Mouse (Mus musculus): Measurements from ENCODE around the gene 1500011B03Rik. TPM values are rescaled to one million over a fixed set of nuclear protein-coding genes. Genes with fewer than 3 reads are reported as not detected.

1500011B03Rik gene
- polyA plus RNA-seq, 1 experiment, result 11.0 TPM

DNA sequence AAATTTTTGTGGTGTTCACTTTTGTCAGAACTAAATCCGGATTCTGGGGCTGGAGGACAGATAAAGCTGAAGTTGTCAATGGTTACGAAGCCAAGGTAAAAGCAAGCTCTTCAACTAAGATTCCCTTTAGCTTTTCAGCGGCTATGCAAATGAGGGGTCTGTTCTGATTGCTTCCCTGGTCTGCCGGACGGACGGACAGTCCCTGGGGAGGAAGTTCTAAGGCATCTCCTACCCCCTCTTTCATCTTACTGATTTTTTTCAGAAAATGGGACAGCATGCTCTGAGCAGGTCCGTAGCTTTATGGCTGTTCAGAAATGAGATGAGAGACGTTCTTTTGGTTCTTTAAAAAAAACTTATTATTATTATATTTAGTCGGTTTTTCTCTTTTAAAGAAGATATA lies 27.6 kb downstream of the 1500011B03Rik start:
- TF ChIP-seq POLR2A (IDR thresholded peaks at IDR 0.05; ENCODE audit: low read depth, low read length) (no peak), CTCF (IDR thresholded peaks at IDR 0.05; ENCODE audit: extremely low read depth, insufficient read length, insufficient replicate concordance, low read depth, low read length) (no peak)
- Histone ChIP-seq H3K27me3 (ENCODE audit: control insufficient read depth, insufficient read depth, low read length) (no peaks in the 10 kb centered on the region), H3K36me3 (ENCODE audit: control insufficient read depth, insufficient read depth, low read length) (peaks cover 87% of the 10 kb centered on the region)

DNA sequence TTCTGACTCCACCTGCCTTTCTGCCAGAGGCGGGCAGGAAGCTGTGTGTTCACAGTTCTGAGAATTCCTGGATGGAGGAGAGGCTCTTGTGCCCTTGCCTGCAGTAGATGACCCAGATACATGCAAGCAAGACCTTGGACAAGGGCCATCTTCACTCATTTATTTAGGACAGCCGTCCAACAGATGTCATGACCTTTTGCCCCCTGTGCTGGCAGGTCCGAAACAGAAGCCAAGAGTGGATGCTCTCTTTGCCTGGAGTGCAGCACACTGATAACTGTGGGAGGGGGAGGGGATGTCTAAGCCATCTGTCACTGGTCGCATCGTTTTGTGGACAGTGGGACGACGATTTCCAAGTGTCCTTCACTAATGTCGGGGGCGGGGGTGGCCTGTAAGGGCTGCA lies 28.0 kb downstream of the 1500011B03Rik start:
- WGBS, result 85% methylated on average over 9 of the region's 9 CpGs
- H3K4me3 ChIP-seq (ENCODE audit: low read depth, low read length), result no peak overlapping the region
- no peaks in the 10 kb centered on the region for H3K27me3 ChIP-seq (ENCODE audit: control insufficient read depth, insufficient read depth, low read length)
- TF ChIP-seq CTCF (IDR thresholded peaks at IDR 0.05; ENCODE audit: extremely low read depth, insufficient read length, insufficient replicate concordance, low read depth, low read length), result no peak
- TF ChIP-seq POLR2A (IDR thresholded peaks at IDR 0.05; ENCODE audit: low read depth, low read length), result no peak
- H3K36me3 ChIP-seq (ENCODE audit: control insufficient read depth, insufficient read depth, low read length), result peaks cover 87% of the 10 kb centered on the region
- no peak overlapping the region for H3K27ac ChIP-seq (ENCODE audit: insufficient read depth, low read depth, low read length)
- H3K4me1 ChIP-seq (ENCODE audit: control insufficient read depth, insufficient read depth, insufficient read length, low read length), result no peaks in the 10 kb centered on the region; the same call in 1 of the 2 replicates

More for the DNA sequence above, 27.6 kb downstream of the 1500011B03Rik start:
- no peak overlapping the region for H3K4me3 ChIP-seq (ENCODE audit: low read depth, low read length)
- no peaks in the 10 kb centered on the region; the same call in 1 of the 2 replicates for H3K4me1 ChIP-seq (ENCODE audit: control insufficient read depth, insufficient read depth, insufficient read length, low read length)
- WGBS, result 92% methylated on average over 9 of the region's 9 CpGs
- no peak overlapping the region for H3K27ac ChIP-seq (ENCODE audit: insufficient read depth, low read depth, low read length)

DNA sequence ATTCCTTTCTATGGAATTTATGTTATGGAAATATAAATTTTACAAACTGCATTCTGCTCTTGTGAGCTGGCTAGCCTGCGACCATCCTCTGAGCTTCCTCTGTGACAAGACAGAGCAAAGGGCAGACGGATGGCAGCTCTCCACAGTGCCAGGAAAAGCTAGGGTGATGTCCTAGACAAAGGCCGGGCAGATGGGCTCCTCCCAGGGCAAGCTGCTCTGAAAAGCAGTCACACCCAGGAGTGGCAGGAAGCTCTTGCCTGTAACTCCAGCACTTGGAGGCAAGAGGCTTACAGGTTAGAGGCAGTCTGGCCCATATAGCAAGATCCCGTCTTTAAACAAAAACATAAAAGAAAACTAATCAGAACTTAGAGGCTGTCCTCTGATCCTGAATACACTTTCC lies 28.7 kb downstream of the 1500011B03Rik start:
- WGBS, result 79% methylated on average over 4 of the region's 4 CpGs
- TF ChIP-seq CTCF (IDR thresholded peaks at IDR 0.05; ENCODE audit: extremely low read depth, insufficient read length, insufficient replicate concordance, low read depth, low read length), result no peak
- TF ChIP-seq POLR2A (IDR thresholded peaks at IDR 0.05; ENCODE audit: low read depth, low read length), result no peak
- H3K36me3 ChIP-seq (ENCODE audit: control insufficient read depth, insufficient read depth, low read length), result peaks cover 84% of the 10 kb centered on the region

DNA sequence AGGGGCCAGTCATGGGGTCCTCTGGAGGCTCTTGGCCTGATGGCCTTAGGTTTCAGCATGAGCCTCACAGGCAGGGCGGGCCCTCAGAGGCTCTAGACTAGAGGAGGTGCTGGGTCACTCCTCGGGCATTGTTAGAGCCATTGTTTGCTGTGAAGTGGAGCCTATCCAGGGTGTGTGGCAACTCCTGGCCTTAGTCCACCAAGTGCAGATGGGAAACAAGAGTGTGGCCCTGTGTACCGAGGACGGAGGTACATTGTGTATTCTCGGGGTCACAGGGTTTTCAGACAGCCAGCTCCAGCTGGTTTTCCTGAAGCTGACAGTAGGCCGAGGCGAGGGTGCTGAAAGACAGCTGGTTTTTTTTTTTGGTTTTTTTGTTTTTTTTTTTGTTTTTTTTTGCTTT lies 30.0 kb downstream of the 1500011B03Rik start:
- no peak overlapping the region for H3K27ac ChIP-seq (ENCODE audit: insufficient read depth, low read depth, low read length)
- TF ChIP-seq CTCF (IDR thresholded peaks at IDR 0.05; ENCODE audit: extremely low read depth, insufficient read length, insufficient replicate concordance, low read depth, low read length), result no peak
- WGBS, result 73% methylated on average over 7 of the region's 7 CpGs
- H3K4me3 ChIP-seq (ENCODE audit: low read depth, low read length), result no peak overlapping the region
- peaks cover 83% of the 10 kb centered on the region for H3K36me3 ChIP-seq (ENCODE audit: control insufficient read depth, insufficient read depth, low read length)
- H3K27me3 ChIP-seq (ENCODE audit: control insufficient read depth, insufficient read depth, low read length), result no peaks in the 10 kb centered on the region
- H3K4me1 ChIP-seq (ENCODE audit: control insufficient read depth, insufficient read depth, insufficient read length, low read length), result no peaks in the 10 kb centered on the region; the same call in 1 of the 2 replicates

More for the DNA sequence above, 28.7 kb downstream of the 1500011B03Rik start:
- Histone ChIP-seq H3K27me3 (ENCODE audit: control insufficient read depth, insufficient read depth, low read length) (no peaks in the 10 kb centered on the region), H3K4me3 (ENCODE audit: low read depth, low read length) (no peak overlapping the region), H3K4me1 (ENCODE audit: control insufficient read depth, insufficient read depth, insufficient read length, low read length) (no peaks in the 10 kb centered on the region; the same call in 1 of the 2 replicates), H3K27ac (ENCODE audit: insufficient read depth, low read depth, low read length) (no peak overlapping the region)

DNA sequence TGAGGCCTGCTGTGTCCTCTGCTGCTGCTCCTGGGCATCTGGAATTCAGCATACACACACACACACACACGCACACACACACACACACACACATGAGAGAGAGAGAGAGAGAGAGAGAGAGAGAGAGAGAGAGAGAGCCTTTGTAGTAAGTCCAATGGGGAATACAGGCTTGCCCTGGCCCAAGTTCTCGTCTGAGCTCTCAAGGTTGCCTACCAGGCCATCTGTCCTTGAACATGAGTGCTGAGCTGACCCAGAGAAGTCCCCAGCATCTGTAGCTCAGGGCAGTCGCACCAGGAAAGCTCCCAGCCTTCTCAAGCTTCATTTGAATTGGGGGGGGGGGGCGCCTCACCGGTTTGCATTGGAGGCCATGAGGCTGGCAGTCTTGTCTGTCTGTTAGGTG lies 38.1 kb downstream of the 1500011B03Rik start:
- peak overlapping the region; percentile 0; the same call in 1 of the 2 replicates for H3K27ac ChIP-seq (ENCODE audit: insufficient read depth, low read depth, low read length)
- H3K4me1 ChIP-seq (ENCODE audit: control insufficient read depth, insufficient read depth, insufficient read length, low read length), result peaks cover 23% of the 10 kb centered on the region
- 74% methylated on average over 5 of the region's 5 CpGs for WGBS
- no peaks in the 10 kb centered on the region for H3K27me3 ChIP-seq (ENCODE audit: control insufficient read depth, insufficient read depth, low read length)
- peaks cover 33% of the 10 kb centered on the region for H3K36me3 ChIP-seq (ENCODE audit: control insufficient read depth, insufficient read depth, low read length)
- TF ChIP-seq POLR2A (IDR thresholded peaks at IDR 0.05; ENCODE audit: low read depth, low read length) (no peak), CTCF (IDR thresholded peaks at IDR 0.05; ENCODE audit: extremely low read depth, insufficient read length, insufficient replicate concordance, low read depth, low read length) (no peak)
- no peak overlapping the region for H3K4me3 ChIP-seq (ENCODE audit: low read depth, low read length)

DNA sequence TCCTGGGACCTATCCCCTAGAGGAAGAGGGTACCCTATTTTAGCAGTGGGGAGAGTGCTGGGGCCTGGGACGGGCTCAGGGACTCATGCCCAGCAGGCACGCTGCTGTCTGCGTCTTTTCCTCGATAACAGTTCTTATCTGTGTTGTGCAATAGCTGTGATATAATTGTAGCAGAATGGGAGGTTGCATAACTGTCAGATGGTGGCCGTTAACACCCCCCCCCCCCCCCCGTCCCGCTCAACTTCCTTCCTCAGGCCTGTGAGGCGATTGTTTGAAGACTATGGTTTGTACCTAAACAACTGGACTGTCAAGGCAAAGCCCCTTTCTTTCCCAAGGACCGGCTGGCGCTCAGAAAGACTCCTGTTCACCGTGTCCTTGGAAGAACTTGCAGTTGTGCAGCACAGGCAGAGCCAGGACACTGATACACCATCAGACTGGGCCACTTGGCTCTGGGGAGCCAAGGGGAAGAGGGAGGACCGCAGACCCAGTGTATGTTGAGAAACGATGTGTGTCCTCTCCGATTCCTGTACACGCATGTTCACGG lies 38.6 kb downstream of the 1500011B03Rik start:
- Histone ChIP-seq H3K4me1 (ENCODE audit: control insufficient read depth, insufficient read depth, insufficient read length, low read length) (peaks cover 25% of the 10 kb centered on the region), H3K4me3 (ENCODE audit: low read depth, low read length) (no peak overlapping the region), H3K27me3 (ENCODE audit: control insufficient read depth, insufficient read depth, low read length) (no peaks in the 10 kb centered on the region), H3K36me3 (ENCODE audit: control insufficient read depth, insufficient read depth, low read length) (peaks cover 33% of the 10 kb centered on the region), H3K27ac (ENCODE audit: insufficient read depth, low read depth, low read length) (peak overlapping the region; percentile 0; the same call in 1 of the 2 replicates)
- 19% methylated on average over 16 of the region's 16 CpGs for WGBS
- TF ChIP-seq POLR2A (IDR thresholded peaks at IDR 0.05; ENCODE audit: low read depth, low read length), result no peak
- no peak for TF ChIP-seq CTCF (IDR thresholded peaks at IDR 0.05; ENCODE audit: extremely low read depth, insufficient read length, insufficient replicate concordance, low read depth, low read length)

DNA sequence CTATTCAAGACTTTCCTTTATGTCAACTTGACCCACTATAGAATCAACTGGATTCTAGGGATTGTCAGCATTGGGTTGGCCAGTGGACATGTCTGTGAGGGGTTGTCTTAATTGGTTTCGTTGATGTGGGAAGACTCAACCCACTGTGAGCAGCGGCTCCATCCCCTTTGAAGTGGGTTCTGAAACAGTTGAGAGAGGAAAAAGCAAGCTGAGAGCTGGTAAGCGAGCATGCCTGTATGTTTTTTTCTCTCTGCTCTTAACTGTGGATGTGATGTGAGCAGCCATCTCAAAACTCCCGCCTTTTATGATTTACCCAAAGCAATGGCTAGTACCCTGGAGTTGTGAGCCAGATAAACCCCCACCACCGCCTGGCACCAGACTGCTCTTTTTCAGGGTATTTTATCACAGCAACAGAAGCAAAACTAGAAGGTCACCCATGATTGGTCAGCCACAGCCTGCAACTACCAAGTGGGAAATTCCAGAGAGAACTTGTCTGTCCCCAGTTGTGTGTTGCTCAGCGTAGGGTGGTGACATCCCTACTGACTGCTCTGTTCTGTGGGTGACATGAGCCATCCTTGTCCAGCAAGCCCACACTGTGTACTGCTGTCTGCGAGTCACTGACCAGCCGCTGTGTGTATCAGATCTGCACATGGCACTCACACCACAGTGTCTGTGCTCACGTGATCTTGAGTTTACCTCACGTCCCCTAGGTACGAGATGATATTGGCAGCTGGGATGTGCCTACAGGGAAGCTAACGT lies 39.7 kb downstream of the 1500011B03Rik start:
- no peak overlapping the region for H3K27ac ChIP-seq (ENCODE audit: insufficient read depth, low read depth, low read length)
- no peaks in the 10 kb centered on the region for H3K27me3 ChIP-seq (ENCODE audit: control insufficient read depth, insufficient read depth, low read length)
- peaks cover 25% of the 10 kb centered on the region for H3K4me1 ChIP-seq (ENCODE audit: control insufficient read depth, insufficient read depth, insufficient read length, low read length)
- H3K36me3 ChIP-seq (ENCODE audit: control insufficient read depth, insufficient read depth, low read length), result peaks cover 24% of the 10 kb centered on the region
- TF ChIP-seq POLR2A (IDR thresholded peaks at IDR 0.05; ENCODE audit: low read depth, low read length), result no peak
- no peak for TF ChIP-seq CTCF (IDR thresholded peaks at IDR 0.05; ENCODE audit: extremely low read depth, insufficient read length, insufficient replicate concordance, low read depth, low read length)
- WGBS, result 82% methylated on average over 12 of the region's 12 CpGs
- no peak overlapping the region for H3K4me3 ChIP-seq (ENCODE audit: low read depth, low read length)
